Mouse (Mus musculus) forebrain, embryonic 11.5 days (tissue): Measurements from ENCODE around the gene Ezh1. TPM values are rescaled to one million over a fixed set of nuclear protein-coding genes. Genes with fewer than 3 reads are reported as not detected.

Source experiments
- ATAC-seq: fragments of 200-750 bp; cut with Nextera tagmentation; replicated peaks from 2 replicates; pipeline ENCODE4 v1.8.0; 2017; ENCODE audit warnings: moderate TSS enrichment; ENCODE audit not compliant: low FRiP score
- DNase-seq: peaks from one replicate; pipeline ENCODE4 v3.0.0-alpha.2; 2017; ENCODE audit warnings: low spot score
- H3K27ac ChIP-seq: fragments of 300-500 bp; sonication (generic); 2 replicates; pipeline ENCODE4 v1.5.1; 2014; ENCODE audit warnings: low read depth, low read length
- H3K27me3 ChIP-seq: fragments of 300-500 bp; sonication (generic); 2 replicates; pipeline ENCODE4 v1.6.1; 2014; ENCODE audit warnings: mild to moderate bottlenecking, low read length, mixed read lengths; ENCODE audit not compliant: control insufficient read depth, insufficient read depth
- H3K36me3 ChIP-seq: fragments of 300-500 bp; sonication (generic); 2 replicates; pipeline ENCODE4 v1.6.1; 2014; ENCODE audit warnings: mild to moderate bottlenecking, low read length, moderate library complexity, mixed read lengths; ENCODE audit not compliant: control insufficient read depth, insufficient read depth
- H3K4me1 ChIP-seq: fragments of 300-500 bp; sonication (generic); replicated peaks from 2 replicates; pipeline ENCODE4 v1.6.1; 2014; ENCODE audit warnings: low read length, mixed read lengths; ENCODE audit not compliant: control insufficient read depth, insufficient read depth
- H3K4me2 ChIP-seq: fragments of 300-500 bp; sonication (generic); 2 replicates; pipeline ENCODE4 v1.6.1; 2014; ENCODE audit warnings: low read depth, mild to moderate bottlenecking, low read length, moderate library complexity, mixed read lengths; ENCODE audit not compliant: severe bottlenecking
- H3K4me3 ChIP-seq: fragments of 300-500 bp; sonication (generic); 2 replicates; pipeline ENCODE4 v1.5.1; 2014; ENCODE audit warnings: low read depth, low read length
- H3K9ac ChIP-seq: fragments of 300-500 bp; sonication (generic); 2 replicates; pipeline ENCODE4 v1.6.1; 2014; ENCODE audit warnings: low read length
- H3K9me3 ChIP-seq: fragments of 300-500 bp; sonication (generic); 2 replicates; pipeline ENCODE4 v1.6.1; 2016; ENCODE audit warnings: low read length, mixed read lengths; ENCODE audit not compliant: control insufficient read depth
- WGBS: fragments of 180-500 bp; shearing (Covaris S2); extraction: QIAGEN DNeasy Blood & Tissue Kit; methylation state at CpG from one replicate; pipeline ENCODE4 v1.1.7; 2014; 5-methylcytosine and 5-hydroxymethylcytosine counted together
- polyA plus RNA-seq: library from polyadenylated mRNA; unstranded; fragments of >200 nt; fragmentation: Nextera tagmentation; extraction: Ambion mirVana; gene quantifications from 2 replicates; pipeline ENCODE4 v1.2.1, GENCODE M21; 2014

Ezh1 gene
- polyA plus RNA-seq, 1 experiment from 2014 or later = 12.8 TPM

DNA sequence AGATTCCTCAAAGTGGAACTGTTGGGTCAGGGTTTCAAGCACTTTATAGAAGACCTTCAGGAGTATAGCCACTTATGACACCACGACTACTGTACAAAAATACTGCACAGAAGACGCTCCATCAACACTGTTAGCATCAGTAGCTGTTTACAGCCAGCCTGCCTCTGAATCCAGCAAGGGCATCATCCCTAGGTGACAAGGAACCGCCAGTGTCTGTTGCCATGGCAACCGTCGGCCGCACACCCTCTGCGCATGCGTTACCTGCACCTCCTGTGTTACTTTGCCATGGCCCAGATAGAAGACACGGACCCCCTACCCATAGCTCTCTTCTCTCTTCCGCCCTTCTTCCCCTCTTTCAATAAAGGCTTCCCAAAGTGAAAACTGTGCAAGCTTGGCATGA, 79.9 kb downstream of the Ezh1 start:
- Histone ChIP-seq H3K9ac (no peak overlapping the region), H3K4me1 (peaks cover 9% of the 10 kb centered on the region; the same call in 1 of the 2 replicates), H3K4me3 (no peak overlapping the region), H3K9me3 (no peaks in the 10 kb centered on the region), H3K36me3 (no peaks in the 10 kb centered on the region), H3K27me3 (no peaks in the 10 kb centered on the region), H3K27ac (no peak overlapping the region), H3K4me2 (0 out of 2 replicates have a peak overlapping the region, but pooled peaks have one; percentile 27)
- no peak for ATAC-seq
- 17% methylated on average over 10 of the region's 10 CpGs for WGBS
- DNase-seq = peak; percentile 78

DNA sequence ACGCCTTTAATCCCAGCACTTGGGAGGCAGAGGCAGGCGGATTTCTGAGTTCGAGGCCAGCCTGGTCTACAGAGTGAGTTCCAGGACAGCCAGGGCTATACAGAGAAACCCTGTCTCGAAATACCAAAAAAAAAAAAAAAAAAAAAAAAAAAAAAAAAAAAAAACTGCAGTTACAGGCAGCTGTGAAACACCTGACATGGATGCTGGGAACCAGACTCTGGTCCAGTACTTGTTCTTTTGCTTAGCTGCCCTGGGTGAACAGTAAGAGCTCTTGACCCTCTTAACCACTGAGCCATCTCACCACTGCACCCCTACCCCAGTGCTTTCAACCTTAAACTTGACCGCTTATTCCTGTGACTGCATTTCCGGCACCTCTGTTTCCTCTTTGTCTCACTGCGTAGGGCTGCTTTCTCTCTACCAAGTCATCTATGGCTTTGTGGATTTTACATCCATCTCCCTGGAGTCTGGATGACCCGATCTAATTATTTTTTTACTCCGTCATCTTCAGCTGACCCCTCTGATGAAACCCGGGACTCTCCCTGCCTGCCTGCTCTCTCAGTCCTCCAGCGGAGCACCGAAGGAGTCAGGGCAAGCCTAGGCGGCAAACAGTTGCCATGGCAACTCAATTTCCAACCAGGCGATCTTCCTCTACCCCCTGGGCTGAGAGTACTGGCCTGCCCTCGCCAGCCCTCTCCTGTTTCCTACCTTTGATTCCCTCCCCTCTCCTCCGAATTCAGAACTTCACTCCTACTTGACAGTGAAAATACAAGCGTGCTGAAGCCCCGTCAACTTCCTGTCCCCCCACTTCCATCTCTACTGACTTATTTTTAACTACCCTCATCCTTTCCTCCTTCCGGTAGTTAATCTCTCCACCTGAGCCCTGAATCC, 82.7 kb downstream of the Ezh1 start:
- H3K36me3 ChIP-seq = no peaks in the 10 kb centered on the region
- H3K4me2 ChIP-seq = peak overlapping the region; percentile 51
- peaks cover 14% of the 10 kb centered on the region; the same call in 1 of the 2 replicates for H3K4me1 ChIP-seq
- no peaks in the 10 kb centered on the region for H3K9me3 ChIP-seq
- ATAC-seq (peak; percentile 63), DNase-seq (peak; percentile 70)
- H3K9ac ChIP-seq = peak overlapping the region; percentile 50; the same call in 1 of the 2 replicates
- no peaks in the 10 kb centered on the region for H3K27me3 ChIP-seq
- 0 out of 2 replicates have a peak overlapping the region, but pooled peaks have one; percentile 25 for H3K27ac ChIP-seq
- WGBS = 20% methylated on average over 18 of the region's 19 CpGs
- H3K4me3 ChIP-seq = peak overlapping the region; percentile 25

DNA sequence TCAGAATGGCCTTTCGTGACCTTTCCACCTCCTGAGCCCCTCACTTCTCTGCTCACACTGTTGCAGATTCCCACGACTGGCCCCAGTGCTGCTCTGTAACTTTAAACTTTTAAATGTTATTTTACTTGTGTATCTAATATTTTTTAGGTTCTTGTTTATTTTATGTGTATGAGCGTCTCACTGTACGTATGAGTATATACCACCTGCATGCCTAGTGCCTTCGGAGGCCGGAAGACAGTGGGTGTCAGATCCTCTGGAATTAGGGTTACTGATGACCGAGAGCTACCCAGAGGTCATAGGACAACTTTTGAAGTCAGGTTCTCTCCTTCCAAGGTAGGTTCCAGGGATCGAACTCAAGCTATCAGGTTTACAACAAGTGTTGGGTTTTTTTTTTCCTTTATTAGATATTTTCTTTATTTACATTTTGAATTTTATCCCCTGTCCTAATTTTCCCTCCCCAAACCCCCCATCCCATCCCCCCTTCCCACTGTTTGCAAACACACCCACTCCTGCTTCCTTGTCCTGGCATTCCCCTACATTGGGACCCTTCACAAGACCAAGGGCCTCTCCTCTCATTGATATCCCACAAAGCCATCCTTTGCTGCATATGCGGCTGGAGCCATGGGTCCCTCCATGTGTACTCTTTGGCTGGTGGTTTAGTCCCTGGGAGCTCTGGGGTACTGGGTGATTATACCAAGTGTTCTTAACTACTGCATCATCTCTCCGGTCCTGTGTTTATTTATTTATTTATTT, 83.9 kb downstream of the Ezh1 start:
- DNase-seq = no peak
- no peak for ATAC-seq
- H3K27me3 ChIP-seq = no peaks in the 10 kb centered on the region
- no peak overlapping the region for H3K4me2 ChIP-seq
- H3K4me1 ChIP-seq = peaks cover 14% of the 10 kb centered on the region; the same call in 1 of the 2 replicates
- 87% methylated on average over 10 of the region's 10 CpGs for WGBS
- no peaks in the 10 kb centered on the region for H3K9me3 ChIP-seq
- no peak overlapping the region for H3K27ac ChIP-seq
- H3K9ac ChIP-seq = no peak overlapping the region
- no peak overlapping the region for H3K4me3 ChIP-seq
- H3K36me3 ChIP-seq = no peaks in the 10 kb centered on the region

Other genes with a start within 250 kb of the Ezh1 start
- gene Atp6v0a1, start 217.0 kb downstream of the Ezh1 start, polyA plus RNA-seq = 44.7 and 47.0 TPM in 2 replicates
- 6.9 and 7.8 TPM in 2 replicates for gene Naglu, start 156.5 kb downstream of the Ezh1 start, polyA plus RNA-seq
- gene Hsd17b1, start 148.1 kb downstream of the Ezh1 start, polyA plus RNA-seq = 0.19 TPM in 1 of 2 replicates, not detected in the other
- 50.4 and 51.5 TPM in 2 replicates for gene Coasy, start 143.9 kb downstream of the Ezh1 start, polyA plus RNA-seq
- gene Mlx, start 139.2 kb downstream of the Ezh1 start, polyA plus RNA-seq = 41.8 and 44.3 TPM in 2 replicates
- 74.1 and 79.7 TPM in 2 replicates for gene Psmc3ip, start 131.0 kb downstream of the Ezh1 start, polyA plus RNA-seq
- gene Retreg3, start 106.6 kb downstream of the Ezh1 start, polyA plus RNA-seq = 11.1 and 12.9 TPM in 2 replicates
- 126 and 132 TPM in 2 replicates for gene Tubg1, start 106.5 kb downstream of the Ezh1 start, polyA plus RNA-seq
- 3.9 and 4.5 TPM in 2 replicates for gene Tubg2, start 70.6 kb downstream of the Ezh1 start, polyA plus RNA-seq
- 0.35 and 0.55 TPM in 2 replicates for gene Cntnap1, start 55.9 kb downstream of the Ezh1 start, polyA plus RNA-seq
- 7.9 and 9.1 TPM in 2 replicates for gene Plekhh3, start 55.1 kb downstream of the Ezh1 start, polyA plus RNA-seq
- 0.17 TPM in 1 of 2 replicates, not detected in the other for gene Ccr10, start 51.0 kb downstream of the Ezh1 start, polyA plus RNA-seq
- 59.4 and 64.3 TPM in 2 replicates for gene Ramp2, start 19.6 kb upstream of the Ezh1 start, polyA plus RNA-seq
- gene Vps25, start 27.2 kb upstream of the Ezh1 start, polyA plus RNA-seq = 119 TPM in 2 replicates
- gene Wnk4, start 34.1 kb upstream of the Ezh1 start, polyA plus RNA-seq = 5.3 and 7.6 TPM in 2 replicates
- 1.3 and 2.0 TPM in 2 replicates for gene Cntd1, start 52.5 kb upstream of the Ezh1 start, polyA plus RNA-seq
- gene Coa3, start 52.7 kb upstream of the Ezh1 start, polyA plus RNA-seq = 179 and 181 TPM in 2 replicates
- 159 and 165 TPM in 2 replicates for gene Becn1, start 75.8 kb upstream of the Ezh1 start, polyA plus RNA-seq
- gene Psme3, start 89.8 kb upstream of the Ezh1 start, polyA plus RNA-seq = 189 and 193 TPM in 2 replicates
- 2.8 and 3.1 TPM in 2 replicates for gene Aoc2, start 98.6 kb upstream of the Ezh1 start, polyA plus RNA-seq
- gene Aoc3, start 104.1 kb upstream of the Ezh1 start, polyA plus RNA-seq = not detected in 2 replicates
- not detected in 2 replicates for gene G6pc, start 141.1 kb upstream of the Ezh1 start, polyA plus RNA-seq
- 101 and 111 TPM in 2 replicates for gene Aarsd1, start 191.2 kb upstream of the Ezh1 start, polyA plus RNA-seq
- 8.2 and 9.5 TPM in 2 replicates for gene Gm27029, start 198.3 kb upstream of the Ezh1 start, polyA plus RNA-seq
- 22.5 and 24.5 TPM in 2 replicates for gene Rundc1, start 198.6 kb upstream of the Ezh1 start, polyA plus RNA-seq
- 1.6 and 2.7 TPM in 2 replicates for gene Ptges3l, start 198.9 kb upstream of the Ezh1 start, polyA plus RNA-seq
- 370 and 424 TPM in 2 replicates for gene Rpl27, start 215.8 kb upstream of the Ezh1 start, polyA plus RNA-seq
- 3.8 and 3.9 TPM in 2 replicates for gene Ifi35, start 221.9 kb upstream of the Ezh1 start, polyA plus RNA-seq
- 43.5 and 49.0 TPM in 2 replicates for gene Rnd2, start 238.5 kb upstream of the Ezh1 start, polyA plus RNA-seq
- 47.0 and 51.4 TPM in 2 replicates for gene Vat1, start 239.8 kb upstream of the Ezh1 start, polyA plus RNA-seq